Mouse (Mus musculus) cerebellum, adult 18-20 months (tissue): ENCODE results near the gene Ppm1k.
"Not testable (repeated sequence)": the region's sequence is repeated elsewhere in the genome, so short reads cannot be mapped to it uniquely, and the experiment has no call there.

Experiments used
- DNase-seq, 2 experiments: peaks; one replicate each; pipeline ENCODE4 v3.0.0; 2021

Ppm1k gene

DNA sequence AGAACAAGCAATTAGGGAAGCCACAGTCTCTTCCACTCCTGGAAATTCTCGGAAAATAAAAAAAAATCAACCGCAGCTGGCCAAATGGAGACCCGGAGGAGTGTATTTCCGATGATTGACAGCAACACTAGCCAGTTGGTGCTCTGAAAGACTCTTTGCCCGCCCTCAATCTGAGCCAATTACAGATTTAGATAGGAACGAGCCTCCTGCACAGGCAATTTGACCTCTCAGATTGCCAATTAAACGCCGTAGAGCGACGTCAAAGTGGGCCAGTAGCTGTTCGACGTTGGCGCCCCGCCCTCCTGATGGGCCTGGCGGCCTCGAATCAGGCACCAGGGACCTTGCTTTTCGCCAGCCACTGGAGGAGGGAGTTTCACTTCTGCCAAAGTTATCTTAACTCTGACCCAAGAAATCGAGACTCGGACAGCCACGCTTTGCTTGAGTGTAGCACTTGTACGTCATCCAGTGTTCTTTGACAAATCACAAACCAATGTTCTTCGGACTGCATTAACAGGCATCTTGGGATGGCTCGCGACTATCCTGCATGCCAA, at the start of gene Ppm1k:
TSS of gene Ppm1k (minus strand) at position 83 of the 551 bp plus-strand sequence.
- peak; percentile 96 to 99 for DNase-seq

GRCm38 (mm10) chr6:57582356-57582755, 47.1 kb upstream of the Ppm1k start:
- no peak for DNase-seq

- no peak for DNase-seq
These were observed 46.3 kb upstream of the Ppm1k start for GRCm38 (mm10) chr6:57581595-57581994.

- DNase-seq: peak; percentile 14 to 20
These were observed 45.7 kb upstream of the Ppm1k start, which contains the start of gene Herc6 for GRCm38 (mm10) chr6:57580881-57581548. Gene Herc6 (plus strand): TSS chr6:57581000.

DNA sequence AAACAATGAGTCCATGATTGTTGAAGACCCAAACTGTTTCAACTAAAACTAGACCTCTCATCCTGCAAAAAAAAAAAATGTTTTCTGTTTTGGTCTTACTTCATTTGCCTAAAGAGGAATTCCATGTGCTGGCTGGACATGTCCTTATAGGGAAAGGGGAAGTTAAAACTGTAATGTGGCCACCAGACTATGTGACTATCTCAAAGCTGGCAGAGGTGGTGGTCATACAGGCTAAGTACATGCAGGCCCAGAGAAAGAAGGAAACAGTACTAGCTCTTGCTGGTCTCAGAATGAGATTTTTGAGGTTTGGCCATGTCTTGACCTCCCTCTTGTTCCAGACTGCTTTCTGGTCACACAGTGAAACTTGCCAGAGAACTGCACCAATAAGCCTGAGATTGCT, 36.3 kb upstream of the Ppm1k start:
- no peak for DNase-seq

- peak; percentile 34 to 53 for DNase-seq
These were observed 35.1 kb upstream of the Ppm1k start for GRCm38 (mm10) chr6:57570170-57570974.

- DNase-seq: no peak
These were observed 32.4 kb upstream of the Ppm1k start for GRCm38 (mm10) chr6:57567630-57568029.

- no peak for DNase-seq
These were observed 30.2 kb upstream of the Ppm1k start for GRCm38 (mm10) chr6:57565452-57565851.

DNA sequence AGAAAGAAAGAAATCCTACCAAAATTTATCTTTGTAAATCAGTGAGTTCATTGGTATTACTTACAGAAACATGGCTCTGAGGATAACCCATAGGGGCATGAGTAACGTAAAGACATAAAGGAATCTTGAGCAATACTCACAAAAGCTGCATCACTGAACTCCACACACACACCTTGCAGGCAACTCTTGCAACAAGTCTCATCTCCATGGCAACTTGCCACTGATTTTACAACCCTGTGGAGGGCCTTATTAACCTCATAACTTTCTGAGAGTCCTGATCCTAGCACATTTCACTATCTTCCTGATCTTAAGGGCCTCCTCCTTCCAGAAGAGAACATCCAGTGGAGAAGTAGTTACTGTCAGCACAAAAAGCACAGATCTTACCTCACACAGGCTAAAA, 28.2 kb upstream of the Ppm1k start:
- no peak for DNase-seq

DNA sequence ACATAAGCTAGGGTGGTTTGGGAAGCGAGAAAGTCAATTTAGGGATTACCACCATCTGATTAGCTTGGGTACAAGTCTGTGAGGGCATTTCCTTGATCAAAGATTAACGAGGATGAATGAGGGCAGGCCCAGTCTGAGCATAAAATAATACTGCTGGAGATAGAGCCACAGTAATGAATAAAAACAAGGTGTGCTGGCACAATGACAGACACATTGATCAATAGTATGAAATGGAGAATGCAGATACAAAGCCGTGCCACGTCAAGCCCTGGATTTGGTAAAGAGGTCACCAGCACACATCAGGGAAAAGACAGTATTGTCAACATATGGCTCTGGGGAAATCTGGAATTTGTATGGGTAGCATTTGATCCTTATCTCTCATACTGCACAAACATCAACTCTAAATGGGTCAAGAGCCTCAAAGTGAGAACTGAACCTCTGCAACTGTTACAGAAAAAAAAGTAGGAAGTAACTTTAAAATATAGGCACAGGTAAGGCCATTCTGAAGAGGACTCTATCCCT, 22.6 kb upstream of the Ppm1k start:
- DNase-seq: no peak

- DNase-seq: no peak
These were observed 16.0 kb upstream of the Ppm1k start for GRCm38 (mm10) chr6:57551211-57551796.

DNA sequence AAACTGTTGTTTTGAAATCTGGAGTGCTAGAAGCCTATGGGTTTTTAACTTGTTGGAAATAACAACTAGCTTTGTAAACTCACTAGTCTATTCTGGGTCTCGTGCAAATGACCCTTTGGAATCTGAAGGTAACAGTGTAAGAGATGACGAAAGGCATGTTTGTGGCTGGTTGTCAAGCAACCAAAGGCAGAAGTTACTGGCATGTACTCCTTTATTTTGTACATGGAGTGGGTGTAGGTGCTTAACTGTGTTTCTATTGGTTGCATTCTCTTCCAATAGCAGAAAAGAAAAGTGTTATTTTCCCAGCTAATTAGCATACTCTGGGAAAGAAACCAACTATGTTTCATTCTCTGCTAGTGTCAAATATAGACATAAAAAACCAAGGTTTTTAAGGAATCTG, 9.6 kb upstream of the Ppm1k start:
- DNase-seq: no peak

- not testable (repeated sequence) for DNase-seq
These were observed 8.3 kb upstream of the Ppm1k start for GRCm38 (mm10) chr6:57543591-57543990.

DNA sequence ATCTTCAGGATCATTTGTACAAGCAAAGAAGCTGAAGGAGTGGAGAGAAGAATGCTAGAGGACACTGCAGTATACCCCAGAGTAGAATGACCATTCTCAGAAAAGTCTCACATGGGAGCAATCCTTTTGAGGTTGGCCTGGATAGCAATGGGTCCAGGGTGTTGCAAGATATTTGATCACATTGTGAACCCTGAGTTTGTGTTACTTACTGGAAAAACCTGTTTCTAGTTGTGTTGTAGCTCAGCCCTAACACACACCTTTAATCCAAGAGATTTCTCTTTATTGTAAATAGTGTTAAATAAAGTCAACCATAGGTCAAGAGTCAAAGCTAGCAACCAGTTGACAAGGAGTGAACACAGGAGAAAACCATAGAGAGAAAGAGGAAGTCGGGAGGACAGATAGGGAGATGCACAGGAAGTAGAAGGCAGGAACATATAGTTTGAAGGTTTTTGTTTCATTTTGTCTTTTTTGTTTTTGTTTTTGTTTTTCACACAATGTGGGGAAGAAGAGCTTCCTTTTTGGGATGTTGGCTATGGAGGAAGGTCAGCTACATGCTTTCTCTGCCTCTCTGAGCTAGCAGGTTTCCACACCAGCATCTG, 6.6 kb upstream of the Ppm1k start:
- DNase-seq: no peak

- no peak for DNase-seq
These were observed 5.8 kb upstream of the Ppm1k start for GRCm38 (mm10) chr6:57540950-57541498.

DNA sequence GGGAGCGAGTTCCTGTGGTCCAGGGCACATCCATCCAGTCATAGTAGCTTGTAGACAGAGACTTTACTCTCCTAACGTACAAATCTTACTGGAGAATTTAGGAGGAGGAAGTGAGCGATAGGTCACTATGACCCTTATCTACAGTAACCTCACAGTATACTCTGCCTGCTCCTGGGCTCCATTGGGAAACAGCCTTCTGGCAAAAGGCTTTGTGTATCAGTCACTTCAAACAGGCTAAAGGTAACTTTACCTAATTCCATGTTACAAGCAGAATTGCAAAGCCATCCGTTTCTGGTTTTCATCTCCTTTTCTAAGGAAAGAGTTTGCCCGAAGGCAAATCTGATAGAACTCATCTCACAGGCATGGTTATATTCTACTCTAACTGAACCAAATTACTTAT, 2.6 kb upstream of the Ppm1k start:
- no peak for DNase-seq

DNA sequence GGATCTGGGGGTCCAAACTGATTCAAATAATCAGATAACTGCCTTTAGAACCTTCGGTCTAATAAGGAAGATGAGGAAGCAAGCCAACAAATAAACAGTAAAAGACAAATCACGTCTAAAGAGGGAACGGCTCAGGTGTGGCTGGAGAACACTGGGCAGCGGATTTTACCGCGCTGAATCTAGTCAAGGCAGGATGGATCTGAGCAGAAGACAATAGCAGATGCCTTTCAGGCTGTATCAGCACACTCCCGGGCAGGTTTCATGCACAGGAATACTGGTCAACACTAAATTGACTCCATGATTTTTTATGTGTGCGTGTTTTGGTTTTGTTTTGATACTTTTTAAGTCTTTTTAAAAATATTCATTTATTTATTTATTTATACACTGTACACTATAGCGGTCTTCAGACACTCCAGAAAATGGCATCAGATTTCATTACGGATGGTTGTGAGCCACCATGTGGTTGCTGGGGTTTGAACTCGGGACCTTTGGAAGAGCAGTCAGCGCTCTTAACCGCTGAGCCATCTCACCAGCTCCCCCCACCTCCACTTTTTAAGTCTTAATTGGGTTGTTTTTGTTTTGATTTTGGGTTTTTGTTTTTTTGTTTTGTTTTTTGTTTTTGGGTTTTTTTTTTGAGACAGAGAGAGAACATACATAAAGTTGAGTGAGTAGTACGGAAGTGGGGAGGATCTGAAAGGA, 852 bp upstream of the Ppm1k start:
- peak; percentile 24 to 45 for DNase-seq

- peak; percentile 49 to 65 for DNase-seq
These were observed 519 bp downstream of the Ppm1k start for GRCm38 (mm10) chr6:57534611-57535286.

- DNase-seq: peak; percentile 49 to 53
These were observed 1.0 kb downstream of the Ppm1k start for GRCm38 (mm10) chr6:57534231-57534610.

DNA sequence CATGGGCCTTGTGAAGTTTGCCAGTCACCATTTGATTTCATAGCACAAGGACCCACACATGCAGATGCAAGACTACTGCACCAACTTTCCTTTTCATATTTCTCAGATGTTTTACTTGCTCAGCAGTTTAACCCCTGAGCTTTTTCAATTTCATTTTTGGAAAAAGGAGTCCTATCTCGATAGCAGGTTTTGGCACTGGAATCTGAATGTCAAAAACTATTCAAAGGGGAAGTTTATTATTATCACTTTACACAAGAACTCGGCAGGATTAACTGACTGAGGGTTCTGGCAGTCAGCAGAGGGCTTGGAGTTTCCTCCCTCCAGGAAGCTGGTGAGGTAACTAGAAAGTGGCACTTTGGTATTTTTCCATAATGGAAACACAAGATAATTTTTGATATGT, 1.9 kb downstream of the Ppm1k start:
- no peak for DNase-seq

- no peak for DNase-seq
These were observed 3.2 kb downstream of the Ppm1k start for GRCm38 (mm10) chr6:57532022-57532421.
